Mouse (Mus musculus) small intestine, adult 2 months (tissue): ENCODE measurements around the gene Gm28635. TPM values are rescaled to one million over a fixed set of nuclear protein-coding genes. Genes with fewer than 3 reads are reported as not detected.
A peak's percentile ranks its signal among the peaks of the same experiment; 100 is the strongest.

Experiments used
- H3K27ac ChIP-seq: fragments of 200-500 bp; 2 replicates; pipeline ENCODE4 v1.5.1; 2012; ENCODE audit warnings: low read depth, low read length, control low read depth, inconsistent platforms; ENCODE audit not compliant: insufficient read depth
- H3K27me3 ChIP-seq: fragments of 200-500 bp; 2 replicates; pipeline ENCODE4 v1.6.1; 2012; ENCODE audit warnings: mild to moderate bottlenecking, moderate library complexity, low read length, inconsistent platforms; ENCODE audit not compliant: control insufficient read depth, insufficient read depth
- H3K36me3 ChIP-seq: fragments of 200-500 bp; 2 replicates; pipeline ENCODE4 v1.6.1; 2012; ENCODE audit warnings: mild to moderate bottlenecking, low read length, control low read depth, inconsistent platforms; ENCODE audit not compliant: control insufficient read depth, insufficient read depth
- H3K4me1 ChIP-seq: fragments of 200-500 bp; 2 replicates; pipeline ENCODE4 v1.6.1; 2012; ENCODE audit warnings: low read length, inconsistent platforms, mixed read lengths; ENCODE audit not compliant: control insufficient read depth, insufficient read depth, insufficient read length
- H3K4me3 ChIP-seq: fragments of 200-500 bp; 2 replicates; pipeline ENCODE4 v1.5.1; 2012; ENCODE audit warnings: low read depth, mild to moderate bottlenecking, control low read depth, inconsistent platforms, low read length, moderate library complexity
- CTCF ChIP-seq: fragments of 200-500 bp; IDR thresholded peaks from 2 replicates; pipeline ENCODE4 v1.5.1; 2012; ENCODE audit warnings: low read depth, mild to moderate bottlenecking, control low read depth, inconsistent platforms, low read length, moderate library complexity, mixed read lengths; ENCODE audit not compliant: insufficient replicate concordance, insufficient read length; ENCODE audit errors: extremely low read depth
- POLR2A ChIP-seq: fragments of 200-500 bp; IDR thresholded peaks from 2 replicates; pipeline ENCODE4 v1.6.1; 2012; ENCODE audit warnings: low read depth, mild to moderate bottlenecking, control low read depth, inconsistent platforms, low read length, moderate library complexity
- WGBS: fragments of 180-500 bp; shearing (Covaris S2); methylation state at CpG from one replicate; pipeline ENCODE4 v1.1.7; 2018; 5-methylcytosine and 5-hydroxymethylcytosine counted together
- polyA plus RNA-seq: library from polyadenylated mRNA; depleted of rRNA; stranded (reverse); fragments of >200 nt; gene quantifications from 2 replicates; pipeline ENCODE4 v1.2.3, GENCODE M21; 2012

Gene Gm28635
- polyA plus RNA-seq, 1 experiment: not detected

DNA sequence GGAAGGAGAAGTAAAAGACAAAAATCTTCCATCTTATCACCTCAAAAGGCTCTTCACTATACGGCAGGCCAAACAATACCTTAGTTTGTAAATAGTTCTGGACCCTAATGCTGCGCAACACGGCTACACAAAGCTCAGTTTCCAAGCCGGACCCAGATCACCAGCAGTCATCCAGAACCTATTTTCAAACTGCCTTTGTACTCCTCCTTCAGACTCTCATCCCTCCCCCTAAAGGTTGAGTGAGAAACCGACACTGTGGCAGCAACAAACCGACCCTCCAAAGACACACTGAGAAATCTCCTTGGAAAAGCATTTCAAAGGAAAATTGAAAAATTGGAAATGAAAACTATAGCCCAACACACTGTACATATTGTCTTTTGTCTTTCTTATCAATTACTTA, 29.5 kb downstream of the Gm28635 start:
- Histone ChIP-seq H3K27me3 (no peaks in the 10 kb centered on the region), H3K36me3 (peaks cover 5% of the 10 kb centered on the region; the same call in 1 of the 2 replicates), H3K4me1 (peaks cover 12% of the 10 kb centered on the region), H3K27ac (no peak overlapping the region), H3K4me3 (peak overlapping the region; percentile 54)
- 12% methylated on average over 6 of the region's 6 CpGs for WGBS
- no peak for TF ChIP-seq POLR2A
- TF ChIP-seq CTCF: no peak

- H3K27ac ChIP-seq: 0 out of 2 replicates have a peak overlapping the region, but pooled peaks have one; percentile 3
- H3K36me3 ChIP-seq: peaks cover 5% of the 10 kb centered on the region; the same call in 1 of the 2 replicates
- TF ChIP-seq CTCF: no peak
- TF ChIP-seq POLR2A: no peak
- H3K4me1 ChIP-seq: peaks cover 12% of the 10 kb centered on the region
- no peaks in the 10 kb centered on the region for H3K27me3 ChIP-seq
- WGBS: 42% methylated on average over 6 of the region's 6 CpGs
- peak overlapping the region; percentile 35 for H3K4me3 ChIP-seq
These were observed 30.7 kb downstream of the Gm28635 start for GRCm38 (mm10) chr2:84647051-84647568.

- Histone ChIP-seq H3K4me1 (peaks cover 14% of the 10 kb centered on the region), H3K27me3 (no peaks in the 10 kb centered on the region), H3K36me3 (peaks cover 8% of the 10 kb centered on the region), H3K4me3 (no peak overlapping the region), H3K27ac (no peak overlapping the region)
- 12% methylated on average over 1 of the region's 1 CpGs for WGBS
- TF ChIP-seq POLR2A (no peak), CTCF (no peak)
These were observed 31.7 kb downstream of the Gm28635 start for GRCm38 (mm10) chr2:84646138-84646537.

- no peaks in the 10 kb centered on the region for H3K27me3 ChIP-seq
- TF ChIP-seq CTCF (no peak), POLR2A (no peak)
- H3K4me3 ChIP-seq: no peak overlapping the region
- peaks cover 25% of the 10 kb centered on the region; the same call in 1 of the 2 replicates for H3K4me1 ChIP-seq
- peaks cover 5% of the 10 kb centered on the region for H3K36me3 ChIP-seq
- no peak overlapping the region for H3K27ac ChIP-seq
These were observed 37.0 kb downstream of the Gm28635 start for GRCm38 (mm10) chr2:84640833-84641232.

- no peak for TF ChIP-seq POLR2A
- TF ChIP-seq CTCF: no peak
- WGBS: 24% methylated on average over 5 of the region's 5 CpGs
- Histone ChIP-seq H3K27ac (peak overlapping the region; percentile 38), H3K27me3 (no peaks in the 10 kb centered on the region), H3K4me3 (no peak overlapping the region), H3K4me1 (peaks cover 30% of the 10 kb centered on the region; the same call in 1 of the 2 replicates), H3K36me3 (peaks cover 3% of the 10 kb centered on the region; the same call in 1 of the 2 replicates)
These were observed 39.2 kb downstream of the Gm28635 start for GRCm38 (mm10) chr2:84638428-84639220.

- H3K36me3 ChIP-seq: peaks cover 3% of the 10 kb centered on the region; the same call in 1 of the 2 replicates
- H3K4me1 ChIP-seq: peaks cover 35% of the 10 kb centered on the region; the same call in 1 of the 2 replicates
- TF ChIP-seq POLR2A (no peak), CTCF (no peak)
- 7% methylated on average over 7 of the region's 7 CpGs for WGBS
- H3K4me3 ChIP-seq: no peak overlapping the region
- H3K27me3 ChIP-seq: no peaks in the 10 kb centered on the region
- H3K27ac ChIP-seq: peak overlapping the region; percentile 44
These were observed 40.2 kb downstream of the Gm28635 start for GRCm38 (mm10) chr2:84637452-84638165.
